Mouse (Mus musculus) cerebellum, adult 11-12 months (tissue): ENCODE data around the gene Cluap1.

ENCODE experiments used
- DNase-seq: peaks from one replicate; pipeline ENCODE4 v3.0.0; 2022

The Cluap1 gene

GRCm38 (mm10) chr16:3951141-3951540 is 42.5 kb downstream of the Cluap1 start:
- no peak for DNase-seq

- DNase-seq: peak; percentile 73
Observed at GRCm38 (mm10) chr16:3956369-3956768, 47.8 kb downstream of the Cluap1 start.

GRCm38 (mm10) chr16:3959261-3959660 is 50.7 kb downstream of the Cluap1 start:
- DNase-seq: peak; percentile 64

- peak; percentile 58 for DNase-seq
Observed at GRCm38 (mm10) chr16:3964990-3965389, 56.4 kb downstream of the Cluap1 start.

- no peak for DNase-seq
Observed at GRCm38 (mm10) chr16:3965534-3965933, 56.9 kb downstream of the Cluap1 start.

GRCm38 (mm10) chr16:3974456-3974855 is 65.9 kb downstream of the Cluap1 start:
- DNase-seq: peak; percentile 37

GRCm38 (mm10) chr16:3975658-3976057 is 67.1 kb downstream of the Cluap1 start:
- no peak for DNase-seq

- no peak for DNase-seq
Observed at GRCm38 (mm10) chr16:3976251-3976671, 67.7 kb downstream of the Cluap1 start, which contains the start of gene Nlrc3. Gene Nlrc3, minus strand, starts transcription at chr16:3976632.

- DNase-seq: no peak
Observed at GRCm38 (mm10) chr16:3976712-3977111, 68.1 kb downstream of the Cluap1 start.

- DNase-seq: no peak
Observed at GRCm38 (mm10) chr16:3982173-3982572, 73.6 kb downstream of the Cluap1 start.

GRCm38 (mm10) chr16:3983146-3983700 is 74.6 kb downstream of the Cluap1 start:
- DNase-seq: no peak

- no peak for DNase-seq
Observed at GRCm38 (mm10) chr16:3988410-3988809, 79.8 kb downstream of the Cluap1 start.
